Mouse (Mus musculus) bone marrow, adult 2 months (tissue): Measurements from ENCODE around the gene Gabrb2.

Experiments used
- CTCF ChIP-seq: fragments of 200-500 bp; IDR thresholded peaks from 2 replicates; pipeline ENCODE4 v1.5.1; 2011; ENCODE audit warnings: low read length, control low read depth; ENCODE audit not compliant: control insufficient read depth, insufficient read depth
- POLR2A ChIP-seq: fragments of 200-500 bp; IDR thresholded peaks from 2 replicates; pipeline ENCODE4 v1.6.1; 2011; ENCODE audit warnings: low read depth, mild to moderate bottlenecking, control low read depth, low read length, borderline replicate concordance; ENCODE audit not compliant: control insufficient read depth

GRCm38 (mm10) chr11:42609128-42609763 lies 189.7 kb downstream of the Gabrb2 start:
- TF ChIP-seq POLR2A (no peak), CTCF (no peak)
